Mouse (Mus musculus) brown adipose tissue, adult 24 weeks (tissue): ENCODE data around the gene Gm49416. TPM values are rescaled to one million over a fixed set of nuclear protein-coding genes. Genes with fewer than 3 reads are reported as not detected.
A peak's percentile ranks its signal among the peaks of the same experiment; 100 is the strongest.

Experiments
- H3K27ac ChIP-seq: fragments of 200-500 bp; replicated peaks from 2 replicates; pipeline ENCODE4 v1.5.1; 2012; ENCODE audit warnings: low read depth, mild to moderate bottlenecking, low read length
- H3K4me1 ChIP-seq: fragments of 200-500 bp; 2 replicates; pipeline ENCODE4 v1.6.1; 2012; ENCODE audit warnings: low read length, mixed read lengths; ENCODE audit not compliant: control insufficient read depth, insufficient read depth, insufficient read length
- H3K4me3 ChIP-seq: fragments of 200-500 bp; 2 replicates; pipeline ENCODE4 v1.5.1; 2012; ENCODE audit warnings: low read depth, mild to moderate bottlenecking, low read length, moderate library complexity; ENCODE audit not compliant: insufficient read depth
- polyA plus RNA-seq: library from polyadenylated mRNA; stranded (reverse); fragments of >200 nt; gene quantifications from 2 replicates; pipeline ENCODE4 v1.2.4, GENCODE M21; 2012; ENCODE audit not compliant: missing spikeins, insufficient read depth, insufficient read length

Gene Gm49416
- 6.2 TPM in 1 of 2 replicates, not detected in the other for polyA plus RNA-seq

- Histone ChIP-seq H3K4me1 (peaks cover 6% of the 10 kb centered on the region; the same call in 1 of the 2 replicates), H3K27ac (peak within 1 kb of the TSS; percentile 50)
Observed at GRCm38 (mm10) chr19:8888511-8889385, at the start of gene Gm49416, which contains the start of gene 1810009A15Rik. Gene Gm49416, plus strand, starts transcription at chr19:8888926. Gene 1810009A15Rik, plus strand, starts transcription at chr19:8888853.

DNA sequence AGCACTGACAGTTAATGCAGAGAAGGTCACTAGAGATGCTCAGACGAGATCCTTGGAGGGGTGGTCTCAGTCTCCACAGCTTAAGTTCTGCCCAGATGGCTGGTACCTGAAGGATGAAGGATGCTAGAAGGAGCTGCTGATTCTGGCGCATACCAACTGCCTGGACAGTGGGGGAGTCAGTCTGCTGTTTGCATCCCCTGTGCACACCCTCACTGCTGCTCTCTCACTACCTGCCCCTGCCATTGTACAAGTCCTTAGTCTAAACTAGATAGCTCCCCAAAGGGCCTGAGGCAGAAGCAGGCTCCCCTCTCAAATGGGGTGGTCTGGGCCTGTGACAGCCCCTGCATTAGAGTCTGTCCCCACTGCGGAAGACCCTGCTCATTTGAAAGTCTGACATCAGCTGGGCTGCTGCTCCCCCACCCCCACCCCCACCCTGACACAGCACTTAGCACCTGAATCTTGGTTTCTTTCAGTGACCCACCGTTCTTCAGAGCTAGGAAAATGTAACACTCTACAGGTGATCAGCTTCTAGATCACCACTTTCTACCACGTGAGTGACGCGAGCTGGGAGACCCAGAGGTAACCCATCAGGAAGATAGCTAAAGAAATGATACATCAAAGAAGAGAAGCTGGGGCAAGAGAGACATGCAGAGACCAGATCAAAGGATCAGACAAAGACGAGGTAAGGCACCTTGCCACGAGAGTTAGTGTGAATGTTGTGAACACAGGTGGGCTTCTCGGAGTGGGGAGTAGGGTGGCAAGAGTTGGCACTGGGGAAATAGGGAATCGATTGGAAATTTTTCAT is 49.4 kb upstream of the Gm49416 start, which contains the start of gene Gng3:
Gng3 (minus strand) TSS at position 92 of the 805 bp plus-strand sequence.
- Histone ChIP-seq H3K4me3 (peak within 1 kb of the TSS; percentile 72), H3K27ac (peak within 1 kb of the TSS; percentile 69), H3K4me1 (peaks cover 14% of the 10 kb centered on the region)

More at GRCm38 (mm10) chr19:8888511-8889385, at the start of gene Gm49416, which contains the start of gene 1810009A15Rik:
- H3K4me3 ChIP-seq, result peak within 1 kb of the TSS; percentile 82

DNA sequence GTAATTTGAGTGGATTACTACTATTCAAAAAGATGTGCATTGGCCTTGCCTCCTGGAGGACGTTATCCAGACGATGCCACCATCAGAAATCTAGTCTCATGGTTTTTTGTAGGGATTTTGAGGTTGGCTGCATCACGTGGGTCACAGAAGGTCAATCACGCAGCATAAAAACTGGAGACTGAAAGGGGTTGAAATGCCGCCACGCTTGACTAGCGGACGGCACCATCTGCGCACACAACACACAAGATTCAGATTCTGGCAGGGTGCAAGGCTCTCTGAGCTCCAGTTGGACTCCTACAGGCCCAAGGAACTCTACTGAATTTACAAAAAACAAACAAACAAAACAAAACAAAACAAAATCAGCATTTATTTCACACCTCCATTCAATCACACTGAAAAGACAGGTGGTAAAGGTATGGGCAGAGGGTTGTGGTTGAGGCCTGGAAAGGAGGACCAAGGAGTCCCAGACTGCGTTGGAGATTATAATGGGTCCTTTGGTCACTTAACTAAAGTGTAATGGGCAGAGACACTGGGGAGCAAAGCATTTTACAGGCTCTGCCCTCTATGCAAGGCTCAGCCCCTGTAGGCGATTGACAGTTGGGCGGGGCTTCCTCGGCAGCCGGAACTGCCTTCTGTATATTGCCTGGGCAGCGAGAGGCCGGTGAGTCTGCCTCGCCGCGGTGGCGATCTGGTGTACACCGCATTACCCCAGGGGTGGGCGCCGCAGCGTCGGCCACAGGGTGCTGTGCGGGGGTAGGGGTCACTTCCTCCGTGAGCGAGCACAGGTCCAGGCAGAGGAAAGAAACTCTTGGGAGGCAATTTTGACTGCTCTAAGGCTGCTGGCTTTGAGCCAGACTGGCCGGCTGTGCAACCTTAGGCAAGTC is 48.6 kb upstream of the Gm49416 start:
- H3K27ac ChIP-seq, result peak overlapping the region; percentile 86

DNA sequence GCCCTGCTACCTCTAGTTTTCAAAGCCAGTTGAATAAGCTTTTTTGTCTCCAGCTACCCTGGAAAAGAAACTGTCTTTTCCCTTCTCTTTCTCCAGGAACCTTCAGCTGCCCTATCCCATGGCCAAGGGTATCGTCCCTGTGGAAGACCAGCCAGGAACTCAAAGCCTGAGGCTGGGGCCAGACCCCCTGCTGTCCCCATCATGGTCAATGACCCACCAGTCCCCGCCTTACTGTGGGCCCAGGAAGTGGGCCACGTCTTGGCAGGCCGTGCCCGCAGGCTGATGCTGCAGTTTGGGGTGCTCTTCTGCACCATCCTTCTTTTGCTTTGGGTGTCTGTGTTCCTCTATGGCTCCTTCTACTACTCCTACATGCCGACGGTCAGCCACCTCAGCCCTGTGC is 47.7 kb upstream of the Gm49416 start:
- H3K4me3 ChIP-seq, result peak overlapping the region; percentile 92
- peak overlapping the region; percentile 86 for H3K27ac ChIP-seq
- peaks cover 14% of the 10 kb centered on the region for H3K4me1 ChIP-seq

More for the DNA sequence above, 48.6 kb upstream of the Gm49416 start:
- Histone ChIP-seq H3K4me1 (peaks cover 14% of the 10 kb centered on the region), H3K4me3 (peak overlapping the region; percentile 92)

DNA sequence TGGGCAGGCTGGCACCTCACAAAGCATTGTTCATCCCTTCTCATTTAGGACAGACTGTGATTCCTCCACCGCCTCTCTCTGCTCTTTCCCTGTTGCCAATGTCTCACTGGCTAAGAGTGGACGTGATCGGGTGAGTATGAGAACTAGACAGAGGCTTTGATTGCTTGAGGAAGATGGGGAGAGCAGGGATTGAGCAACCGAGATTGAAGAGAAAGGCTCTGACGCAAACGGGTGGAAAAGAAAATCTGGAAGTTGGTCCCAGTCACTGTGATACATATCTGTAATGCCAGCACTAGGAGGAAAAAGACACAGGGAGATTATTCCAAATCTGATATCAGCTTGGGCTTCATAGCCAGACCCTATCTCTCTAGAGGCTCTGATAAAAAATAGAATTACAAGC is 45.8 kb upstream of the Gm49416 start:
- H3K27ac ChIP-seq, result peak overlapping the region; percentile 78

DNA sequence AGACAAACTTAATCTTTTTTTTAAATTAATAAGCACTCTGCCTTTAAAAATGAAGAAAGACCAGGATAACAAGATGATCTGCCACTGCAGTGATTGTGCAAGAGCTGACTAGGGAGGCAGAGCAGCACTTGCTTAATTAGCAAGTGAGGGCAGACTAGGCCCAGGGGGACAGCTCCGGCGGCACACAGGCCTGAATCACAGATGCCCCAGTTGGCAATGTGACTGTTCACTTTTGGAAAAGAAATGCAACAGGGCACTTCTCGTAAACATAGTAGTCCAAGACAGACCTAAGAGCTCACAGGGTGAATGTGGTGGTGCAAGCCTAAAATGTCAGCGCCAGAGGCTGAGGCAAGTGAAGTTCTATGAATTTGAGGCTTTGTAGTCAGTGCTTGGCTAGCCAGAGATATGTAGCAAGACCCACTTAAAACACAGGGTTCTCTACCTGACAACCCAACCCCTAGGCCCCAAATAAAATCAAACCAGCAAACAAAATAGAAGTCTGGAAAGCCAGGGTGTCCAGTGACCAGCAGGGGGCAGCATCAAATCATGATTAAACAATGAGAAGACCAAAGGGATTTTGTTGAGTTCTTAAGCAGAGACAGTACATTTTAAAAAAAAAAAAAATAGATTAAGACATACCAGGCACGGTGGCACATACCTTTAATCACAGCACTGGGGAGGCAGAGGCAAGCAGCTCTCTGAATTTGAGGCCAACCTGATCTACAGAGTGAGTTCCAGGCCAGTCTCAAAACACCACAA is 44.2 kb upstream of the Gm49416 start:
- H3K4me1 ChIP-seq, result peaks cover 9% of the 10 kb centered on the region
- peak overlapping the region; percentile 87 for H3K27ac ChIP-seq
- H3K4me3 ChIP-seq, result no peak overlapping the region

More for the DNA sequence above, 45.8 kb upstream of the Gm49416 start:
- peaks cover 14% of the 10 kb centered on the region for H3K4me1 ChIP-seq
- no peak overlapping the region for H3K4me3 ChIP-seq

DNA sequence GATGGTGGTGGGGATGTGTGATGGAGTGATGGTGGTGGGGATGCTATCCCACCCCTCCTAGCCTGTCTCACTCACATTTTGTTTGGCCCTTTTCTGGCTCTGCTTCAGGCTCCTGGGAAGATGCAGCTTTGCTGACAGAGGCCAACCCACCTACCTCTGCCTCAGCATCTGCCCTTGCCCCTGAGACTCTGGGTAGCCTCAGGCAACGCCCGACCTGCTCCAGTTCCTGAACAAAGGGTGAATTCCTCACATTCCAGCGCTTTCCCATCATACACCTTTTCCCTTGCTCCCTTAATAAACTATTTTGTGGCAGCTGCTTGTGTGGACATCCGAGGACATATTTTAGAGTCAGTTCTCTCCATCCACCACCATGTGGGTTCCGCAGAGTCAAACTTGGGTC is 40.4 kb upstream of the Gm49416 start:
- Histone ChIP-seq H3K27ac (no peak overlapping the region), H3K4me3 (no peak overlapping the region), H3K4me1 (peaks cover 4% of the 10 kb centered on the region; the same call in 1 of the 2 replicates)

GRCm38 (mm10) chr19:8850402-8850901 is 38.3 kb upstream of the Gm49416 start, which contains the start of gene Lrrn4cl:
Gene Lrrn4cl, plus strand, starts transcription at chr19:8850768.
- peak within 1 kb of the TSS; percentile 21; the same call in 1 of the 2 replicates for H3K27ac ChIP-seq
- peak within 1 kb of the TSS; percentile 12 for H3K4me3 ChIP-seq
- H3K4me1 ChIP-seq, result peaks cover 4% of the 10 kb centered on the region; the same call in 1 of the 2 replicates

DNA sequence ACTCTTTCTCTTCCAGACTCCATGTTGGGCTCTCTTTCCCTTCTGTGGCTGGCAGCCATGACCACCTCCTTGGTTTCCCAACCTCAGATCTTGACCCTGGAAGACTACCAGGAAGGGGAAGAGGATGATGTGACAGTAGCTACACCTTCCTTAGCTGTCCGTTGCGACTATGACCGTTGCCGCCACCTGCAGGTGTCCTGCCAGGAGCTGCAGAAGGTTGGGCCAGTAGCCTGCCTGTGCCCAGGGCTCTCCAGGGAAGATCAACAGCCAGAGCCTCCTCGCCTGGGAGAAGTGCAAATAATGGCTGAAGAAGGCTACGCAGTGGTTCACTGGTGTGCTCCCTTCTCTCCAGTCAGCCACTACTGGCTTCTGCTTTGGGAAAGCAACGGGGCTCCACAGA is 37.1 kb upstream of the Gm49416 start:
- peak overlapping the region; percentile 12 for H3K4me3 ChIP-seq
- no peak overlapping the region for H3K27ac ChIP-seq
- H3K4me1 ChIP-seq, result peaks cover 4% of the 10 kb centered on the region; the same call in 1 of the 2 replicates

GRCm38 (mm10) chr19:8852236-8852928 is 36.3 kb upstream of the Gm49416 start:
- Histone ChIP-seq H3K4me1 (peaks cover 4% of the 10 kb centered on the region; the same call in 1 of the 2 replicates), H3K27ac (peak overlapping the region; percentile 28; the same call in 1 of the 2 replicates), H3K4me3 (peak overlapping the region; percentile 12; the same call in 1 of the 2 replicates)

DNA sequence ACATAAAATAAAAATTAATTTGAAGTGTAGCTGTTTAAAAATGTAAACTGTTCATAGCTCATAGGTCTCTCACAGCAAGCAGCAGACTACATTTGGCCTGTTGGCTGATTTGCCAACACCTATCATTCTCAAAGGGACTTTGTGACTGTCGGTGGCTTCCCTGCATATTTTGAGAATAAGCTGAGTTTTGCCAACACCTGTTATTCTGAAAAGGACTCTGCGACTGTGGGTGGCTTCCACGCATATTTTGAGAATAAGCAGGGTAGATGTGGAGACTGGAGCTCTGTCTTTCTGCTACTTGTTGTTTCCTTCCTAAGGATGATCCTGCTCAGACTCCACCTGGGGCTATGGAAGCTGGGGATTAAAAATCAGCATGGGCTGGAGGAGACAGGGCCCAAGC is 35.6 kb upstream of the Gm49416 start:
- Histone ChIP-seq H3K27ac (no peak overlapping the region), H3K4me3 (no peak overlapping the region), H3K4me1 (peaks cover 4% of the 10 kb centered on the region; the same call in 1 of the 2 replicates)

DNA sequence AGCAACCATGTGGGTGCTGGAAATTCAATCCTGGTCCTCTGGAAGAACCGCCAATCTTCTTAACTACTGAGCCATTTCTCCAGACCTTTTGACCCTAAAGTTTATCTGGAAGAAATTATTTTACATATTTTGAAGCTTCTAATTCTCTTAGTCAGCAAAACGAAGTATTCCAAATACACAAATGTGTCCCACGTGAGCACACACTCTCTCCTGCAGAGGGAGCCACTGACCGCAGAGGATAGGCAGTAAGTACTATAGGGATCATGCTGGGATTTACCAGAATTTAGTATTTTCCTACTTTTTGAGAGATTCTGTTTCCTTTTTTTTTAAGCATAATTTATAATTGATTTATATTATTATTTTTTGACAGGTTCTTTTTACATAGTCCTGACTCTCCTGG is 31.0 kb upstream of the Gm49416 start:
- Histone ChIP-seq H3K27ac (no peak overlapping the region), H3K4me1 (no peaks in the 10 kb centered on the region), H3K4me3 (no peak overlapping the region)

GRCm38 (mm10) chr19:8859018-8859417 is 29.7 kb upstream of the Gm49416 start:
- H3K27ac ChIP-seq, result no peak overlapping the region
- H3K4me1 ChIP-seq, result no peaks in the 10 kb centered on the region
- H3K4me3 ChIP-seq, result no peak overlapping the region
